Mouse (Mus musculus): ENCODE data around the gene Arpc5.

The Arpc5 gene

DNA sequence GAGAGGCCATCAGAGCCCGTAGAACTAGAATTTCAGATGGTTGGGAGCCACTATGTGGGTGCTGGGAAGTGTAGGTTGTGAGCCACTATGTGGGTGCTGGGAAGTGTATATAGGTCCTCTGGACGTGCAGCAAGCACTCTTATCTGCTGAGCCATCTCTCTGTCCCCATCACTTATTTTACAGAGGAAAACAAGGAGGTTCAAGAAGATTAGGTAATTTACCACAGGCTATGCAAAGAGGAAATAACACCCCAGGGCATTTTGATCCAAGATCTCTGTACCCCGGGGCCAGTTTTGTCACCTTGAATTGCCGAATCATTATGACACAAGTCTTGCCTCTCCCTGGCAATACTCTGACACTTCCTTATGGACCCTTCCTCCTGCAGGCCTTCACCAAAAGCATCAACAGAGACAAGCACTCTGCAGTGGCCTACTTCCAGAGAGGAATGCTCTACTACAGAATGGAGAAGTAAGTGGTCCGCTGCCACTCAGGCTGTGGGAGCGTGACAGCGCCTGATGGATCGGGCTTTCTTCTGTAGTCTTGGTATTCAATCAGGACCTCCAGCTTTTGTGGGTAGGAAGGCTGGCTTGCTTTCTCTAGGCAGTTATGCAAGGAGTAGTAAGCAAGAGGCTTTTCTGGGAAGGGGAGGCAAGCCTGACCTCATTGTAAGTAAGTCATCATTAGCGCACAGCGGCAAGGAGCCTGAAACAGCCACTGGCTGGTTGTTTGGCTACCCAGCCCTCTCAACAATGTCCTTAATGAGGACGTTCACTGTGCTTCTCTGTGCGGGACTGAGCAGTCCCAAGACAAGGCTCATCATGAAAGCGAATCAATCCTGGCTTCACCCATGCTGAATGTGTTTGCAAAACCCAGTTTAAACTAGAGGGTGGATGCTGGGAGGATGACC is 44.4 kb downstream of the Arpc5 start:
- DNase-seq (ENCODE audit: low read depth, low spot score): no peak

DNA sequence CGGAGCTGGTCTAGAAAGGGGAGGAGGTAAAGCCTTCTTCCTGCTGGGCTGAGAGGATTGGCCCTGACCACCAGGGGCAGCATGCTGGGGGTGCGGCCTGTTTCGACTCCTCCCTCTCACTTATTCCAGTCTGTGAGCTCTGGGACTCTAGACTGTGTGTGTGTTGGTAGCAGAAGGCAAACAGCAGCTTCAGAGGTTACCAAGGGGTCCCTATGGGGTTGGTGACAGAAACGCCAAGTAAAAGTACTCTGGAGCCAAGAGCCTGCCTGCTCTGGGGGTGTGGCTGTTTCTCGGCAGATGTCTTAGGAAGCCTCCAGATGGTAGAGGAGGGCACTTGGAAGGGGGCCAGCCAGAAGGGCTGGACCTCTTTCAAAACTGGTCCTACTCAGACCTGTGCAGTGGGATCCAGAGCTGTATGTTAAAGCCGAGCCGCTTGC is 48.9 kb downstream of the Arpc5 start:
- DNase-seq (ENCODE audit: low read depth, low spot score): peak; percentile 93

DNA sequence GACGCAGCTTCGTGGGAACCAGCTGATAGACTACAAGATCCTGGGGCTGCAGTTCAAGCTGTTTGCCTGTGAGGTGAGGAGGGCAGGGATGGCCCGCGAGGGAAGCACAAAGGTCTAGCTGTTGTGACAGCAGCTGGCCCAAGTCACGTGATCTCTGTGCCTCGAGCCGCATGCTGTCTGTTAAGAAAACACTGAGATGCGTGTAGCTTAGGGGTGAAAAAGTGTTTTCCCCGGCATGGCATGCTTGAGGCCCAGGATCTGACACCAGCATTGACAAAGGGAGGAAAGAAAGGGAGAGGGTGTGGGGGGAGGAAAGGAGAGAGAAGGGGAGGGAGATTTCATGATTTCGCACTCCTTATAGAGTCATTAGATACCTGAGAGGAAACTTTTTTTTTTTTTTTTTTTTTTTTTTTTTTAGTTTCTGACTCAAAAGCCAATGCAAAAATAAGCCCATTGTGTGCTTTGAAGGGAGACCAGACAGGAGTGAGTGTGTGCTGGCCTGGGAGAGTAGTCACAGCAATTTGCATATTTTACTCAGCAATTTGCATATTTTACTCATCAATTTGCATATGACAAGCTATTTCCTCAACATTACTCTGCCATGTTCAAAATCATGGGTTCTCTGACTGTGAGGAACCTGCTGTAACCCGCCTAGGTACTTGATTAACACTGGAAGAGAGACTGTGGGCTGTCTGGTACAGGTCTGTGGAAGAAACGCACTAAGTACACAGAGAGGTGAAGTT is 50.9 kb downstream of the Arpc5 start:
- peak; percentile 74 for DNase-seq (ENCODE audit: low read depth, low spot score)

DNA sequence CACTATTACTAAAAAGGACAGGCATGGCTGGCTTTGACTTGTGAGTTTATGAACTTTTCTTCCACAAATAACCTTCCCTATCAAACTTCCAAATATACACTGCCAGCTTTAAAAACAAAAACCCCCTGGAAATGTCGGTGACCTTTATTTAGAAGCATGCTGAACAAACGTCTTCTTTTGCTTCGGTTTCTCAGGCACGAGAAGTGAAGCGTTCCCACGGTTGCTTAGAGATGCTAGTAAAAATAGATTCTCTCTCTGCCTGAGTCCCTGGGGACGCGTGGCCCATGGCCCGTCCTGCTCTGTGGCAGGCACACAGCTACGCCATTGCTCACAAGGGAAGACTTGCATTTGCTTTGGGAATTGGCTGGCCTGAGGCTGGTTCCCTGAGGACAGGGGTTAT is 51.5 kb downstream of the Arpc5 start:
- DNase-seq (ENCODE audit: low read depth, low spot score): no peak

DNA sequence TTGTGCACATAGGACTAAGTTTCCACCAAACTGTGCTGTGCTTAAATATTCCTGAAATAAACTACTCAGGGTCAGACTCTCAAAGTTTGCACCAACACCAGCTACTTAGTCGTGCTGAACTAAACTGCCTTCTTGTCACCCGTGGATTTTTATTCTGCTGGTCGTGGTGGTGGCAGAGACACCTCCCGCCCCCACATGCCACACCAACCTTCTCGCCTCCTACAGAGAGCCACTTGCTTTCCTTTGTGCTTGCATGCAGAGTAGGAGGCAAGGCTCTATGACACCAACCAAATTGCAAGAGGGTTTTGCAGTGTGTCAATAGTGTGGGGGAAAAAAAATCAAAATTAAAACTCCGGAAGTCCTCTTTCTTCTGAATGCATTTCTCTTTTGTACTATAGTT is 53.2 kb downstream of the Arpc5 start:
- DNase-seq (ENCODE audit: low read depth, low spot score): no peak

DNA sequence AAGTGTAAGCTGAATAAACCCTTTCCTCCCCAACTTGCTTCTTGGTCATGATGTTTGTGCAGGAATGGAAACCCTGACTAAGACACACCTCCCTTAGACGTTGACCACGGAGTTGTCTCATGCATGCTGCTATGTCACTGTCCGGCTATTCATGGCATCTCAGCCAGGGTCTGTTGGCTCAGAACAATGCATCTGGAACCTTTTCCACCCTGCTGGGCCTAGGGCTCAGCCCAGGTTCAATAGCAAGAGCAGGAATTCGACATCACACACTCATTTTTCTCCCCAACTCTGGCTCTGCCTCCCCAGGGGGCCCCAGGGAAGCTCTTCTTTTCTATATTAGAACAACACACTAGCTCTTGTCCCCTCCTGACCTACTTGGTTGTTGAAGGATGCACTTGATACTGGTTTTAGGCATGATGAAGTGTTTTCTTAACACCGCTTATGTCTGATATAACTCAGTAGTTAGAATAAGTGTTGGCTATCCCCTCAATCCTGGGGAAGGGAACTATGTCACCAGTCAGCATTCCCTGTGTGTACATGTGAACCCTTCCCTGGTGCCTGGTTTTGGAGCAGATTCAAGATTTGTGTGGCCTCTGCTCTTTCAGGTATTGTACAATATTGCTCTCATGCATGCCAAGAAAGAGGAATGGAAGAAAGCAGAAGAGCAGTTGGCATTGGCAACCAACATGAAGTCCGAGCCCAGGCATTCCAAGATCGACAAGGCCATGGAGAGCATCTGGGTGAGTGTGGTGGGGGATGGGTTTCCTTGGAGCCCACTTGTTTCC is 54.8 kb downstream of the Arpc5 start:
- DNase-seq (ENCODE audit: low read depth, low spot score): no peak

DNA sequence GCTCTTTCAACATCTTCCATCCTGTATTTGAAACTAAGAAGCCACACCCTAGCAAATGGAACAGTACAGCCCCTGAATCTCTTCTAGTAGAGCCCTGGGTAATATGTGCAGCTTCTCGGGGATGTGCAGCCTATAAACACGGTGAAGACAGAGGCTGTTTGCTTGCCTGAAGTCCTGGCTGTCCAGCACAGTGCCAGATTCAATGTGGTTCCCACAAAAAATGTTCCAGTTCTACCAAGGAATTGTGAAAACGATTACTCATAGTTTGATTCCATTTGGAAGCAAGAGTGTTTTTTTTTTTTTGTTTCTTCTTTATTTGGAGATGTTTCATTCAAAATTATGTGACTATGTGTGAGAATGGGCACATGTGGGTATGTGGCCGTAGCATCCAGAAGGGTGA is 55.4 kb downstream of the Arpc5 start:
- DNase-seq (ENCODE audit: low read depth, low spot score): no peak

DNA sequence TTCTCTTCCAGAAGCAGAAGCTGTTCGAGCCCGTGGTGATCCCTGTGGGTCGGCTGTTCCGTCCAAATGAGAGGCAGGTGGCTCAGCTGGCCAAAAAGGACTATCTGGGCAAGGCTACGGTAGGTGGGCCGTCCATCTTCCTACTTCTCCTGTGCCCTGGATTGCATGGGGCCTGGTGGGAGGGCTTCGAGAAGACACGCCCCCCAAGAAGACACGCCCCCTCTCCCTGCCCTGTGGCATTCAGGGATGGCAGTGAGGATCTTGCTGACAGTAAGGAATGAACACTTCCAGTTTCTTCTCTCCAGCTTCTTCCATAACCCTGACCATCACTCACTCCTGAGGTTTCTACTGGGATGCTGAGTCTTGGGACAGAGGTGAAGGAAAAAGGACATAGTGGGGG is 57.9 kb downstream of the Arpc5 start:
- peak; percentile 62 for DNase-seq (ENCODE audit: low read depth, low spot score)

Data from ZHBTc4 (cell line).